Mouse (Mus musculus) cerebellum, adult (tissue): Measurements from ENCODE around the gene Ccnyl1.

Experiments used
- ATAC-seq: cut with Nextera tagmentation; 2 replicates; pipeline ENCODE4 v1.9.2; 2017; ENCODE audit warnings: mild to moderate bottlenecking, moderate library complexity, mixed read lengths; ENCODE audit not compliant: insufficient number of reproducible peaks, low FRiP score, low TSS enrichment

The Ccnyl1 gene

DNA sequence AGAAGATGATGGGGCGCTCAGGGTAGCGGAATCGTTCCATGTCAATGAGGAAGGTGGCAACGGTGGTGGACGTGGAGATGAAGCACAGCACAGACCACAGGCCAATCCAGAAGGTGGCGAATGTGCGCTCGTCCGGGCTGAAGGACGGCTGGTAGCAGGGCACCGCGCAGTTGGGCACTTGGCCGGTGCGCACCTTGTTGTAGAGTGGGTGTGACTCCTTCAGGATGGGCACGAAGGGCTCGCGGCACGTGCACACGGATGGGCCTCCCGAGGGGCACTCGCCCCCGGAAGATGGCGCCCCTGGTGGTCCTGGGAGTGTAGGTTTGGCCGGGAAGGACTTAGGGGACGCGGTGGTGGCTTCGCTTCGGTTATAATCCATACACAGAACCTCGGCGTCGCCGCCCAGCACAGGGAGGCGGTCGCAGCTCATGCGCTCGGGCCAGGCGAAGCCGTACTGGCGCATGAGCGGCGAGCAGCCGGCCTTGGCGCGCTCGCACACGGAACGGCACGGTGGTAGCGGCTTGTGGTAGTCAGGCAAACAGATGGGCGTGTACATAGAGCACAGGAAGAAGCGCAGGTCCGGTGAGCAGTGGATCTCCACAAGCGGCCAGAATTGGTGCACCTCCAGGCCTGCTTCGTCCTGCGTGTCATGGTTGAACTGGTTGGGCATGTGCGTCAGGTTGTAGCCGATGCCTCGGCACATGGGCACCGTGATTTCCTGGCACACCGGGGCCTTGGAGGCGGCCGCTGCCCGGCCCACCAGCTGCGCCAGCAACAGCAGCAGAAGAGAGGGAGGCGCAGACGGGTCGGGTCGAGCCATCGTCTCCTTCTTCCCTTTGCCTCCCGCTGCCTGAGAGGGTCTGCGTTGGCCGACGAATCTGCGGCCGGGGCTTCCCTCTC is 45.8 kb downstream of the Ccnyl1 start:
- ATAC-seq = 0 out of 2 replicates have a peak, but pooled peaks have one; percentile 5

DNA sequence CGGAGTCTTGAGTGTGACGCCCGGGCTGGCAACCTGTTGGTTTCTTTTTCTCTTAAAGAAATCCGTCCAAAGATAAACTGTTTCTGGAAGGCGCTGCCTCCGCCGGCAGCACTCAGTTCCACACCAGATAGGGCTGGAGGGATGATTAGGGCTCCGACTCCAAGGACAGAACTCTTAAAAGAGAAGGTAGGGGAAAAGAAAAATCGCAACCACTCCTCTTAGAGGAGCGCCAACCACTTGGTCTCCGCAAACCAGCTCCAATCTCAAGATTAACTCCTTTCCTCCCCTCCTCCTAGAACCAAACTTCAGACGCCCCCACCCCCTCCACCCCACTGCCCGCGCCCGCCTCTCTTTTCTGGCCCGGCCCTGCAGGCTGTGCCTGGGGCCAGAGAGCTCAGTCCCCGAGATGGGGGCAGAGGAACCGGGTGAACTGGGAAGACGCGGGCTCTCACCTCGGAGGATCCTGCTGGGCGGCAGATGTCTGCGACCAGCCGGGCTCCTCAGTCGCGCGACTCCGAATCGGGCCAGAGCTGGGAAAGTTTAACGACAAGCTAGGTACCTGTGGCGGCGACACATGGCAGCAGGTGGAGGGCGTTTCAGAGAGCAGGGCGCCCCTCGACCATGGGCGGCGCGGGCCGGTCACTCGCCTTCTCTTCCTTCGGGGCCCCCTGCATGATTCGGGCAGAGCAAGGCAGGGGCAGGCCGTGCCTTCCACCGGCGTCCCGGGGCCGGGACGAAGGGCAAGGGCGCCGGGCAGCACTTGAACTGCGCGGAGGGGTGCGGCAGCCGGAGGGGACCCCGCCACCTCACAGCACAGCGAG is 46.6 kb downstream of the Ccnyl1 start:
- peak; percentile 8; the same call in 1 of the 2 replicates for ATAC-seq

DNA sequence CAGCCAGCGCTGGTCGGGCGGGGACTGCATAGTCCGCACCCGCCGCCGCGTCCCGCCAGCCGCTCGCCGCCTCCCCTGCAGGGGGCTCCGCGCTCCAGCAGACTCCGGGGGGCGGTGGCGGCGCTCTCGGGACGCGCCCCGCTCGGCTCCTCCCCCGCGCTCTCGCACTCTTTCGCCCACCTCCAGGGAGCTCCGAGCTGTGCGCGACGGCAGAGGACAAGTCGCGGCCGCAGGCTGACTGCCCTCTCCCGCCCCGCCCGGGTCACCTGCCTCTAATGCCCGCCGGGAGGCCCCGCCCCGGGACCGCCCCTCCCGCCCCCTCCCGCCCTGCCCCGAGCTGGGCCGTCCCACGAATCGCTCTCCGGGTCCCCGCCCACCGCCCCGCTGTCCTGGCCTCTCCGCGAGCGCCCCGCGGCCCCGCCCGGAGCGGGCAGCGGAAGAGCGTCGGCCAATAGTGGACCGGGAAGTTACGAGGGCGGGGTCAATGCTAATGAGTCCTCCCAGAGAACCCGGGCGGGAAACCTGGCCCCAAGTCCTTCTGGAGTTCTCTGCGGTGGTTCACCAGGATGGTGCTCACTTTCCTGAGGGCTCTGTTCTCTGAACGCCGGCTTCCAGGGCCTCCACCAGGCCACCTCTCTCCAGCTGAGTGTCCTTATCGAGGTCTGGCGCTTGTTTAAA is 47.4 kb downstream of the Ccnyl1 start, which contains the start of gene Fzd5:
Gene Fzd5 (minus strand): TSS at position 250 of the 678 bp plus-strand sequence.
- peak; percentile 82 for ATAC-seq

- ATAC-seq = no peak; the same call in 1 of the 2 replicates
Observed at GRCm38 (mm10) chr1:64738180-64738555, 47.9 kb downstream of the Ccnyl1 start.

DNA sequence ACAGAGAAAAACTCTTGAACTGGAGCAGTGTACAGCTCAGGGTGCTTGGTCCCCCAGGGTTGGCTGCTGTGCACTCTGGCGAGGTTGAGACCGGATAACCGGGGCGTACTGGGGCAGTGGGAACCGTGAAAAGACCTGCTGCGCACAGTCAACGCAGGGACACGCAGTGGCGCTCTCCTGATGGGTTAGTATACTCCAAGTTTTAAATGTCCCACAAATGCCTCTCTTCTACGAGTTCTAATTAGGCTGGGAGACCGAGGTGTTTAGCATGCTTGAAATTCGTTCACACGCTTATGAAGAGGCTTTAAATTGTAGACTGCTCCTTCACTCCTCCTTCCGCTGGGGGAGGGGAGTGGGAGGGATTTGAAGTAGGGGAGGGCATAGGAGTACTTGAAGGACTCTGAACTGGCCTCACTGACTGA is 48.4 kb downstream of the Ccnyl1 start:
- no peak for ATAC-seq

DNA sequence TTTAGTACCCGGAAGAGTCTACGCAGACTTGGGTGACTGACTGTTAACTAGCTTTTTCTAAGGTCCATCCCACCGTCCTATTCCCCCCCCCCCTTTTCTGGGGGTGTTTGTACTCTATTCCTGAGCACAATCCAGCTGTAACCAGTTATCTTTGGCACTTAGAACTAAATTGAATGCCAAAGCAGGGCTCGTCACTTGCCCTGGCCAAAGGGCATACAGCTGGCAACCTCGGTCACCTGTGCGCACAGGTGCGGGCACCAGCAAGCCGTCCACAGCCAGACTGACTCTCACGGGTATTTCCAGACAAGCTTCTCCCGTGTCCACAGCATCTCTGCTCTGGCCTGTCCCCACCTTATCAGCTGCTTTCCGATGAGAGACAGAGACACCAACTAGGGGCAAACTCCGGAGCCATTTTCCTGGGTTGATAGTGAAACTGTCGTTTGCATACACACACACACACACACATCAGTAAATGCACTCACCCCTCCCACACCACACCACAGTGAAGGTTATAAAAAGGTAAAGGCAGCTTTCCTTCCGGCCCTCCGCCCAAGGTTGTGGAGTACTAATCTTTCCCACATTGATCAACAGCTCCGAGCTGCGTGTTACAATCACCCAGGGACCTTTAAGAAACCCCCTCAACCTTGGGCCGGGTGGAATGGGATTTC is 52.6 kb downstream of the Ccnyl1 start:
- ATAC-seq = no peak

DNA sequence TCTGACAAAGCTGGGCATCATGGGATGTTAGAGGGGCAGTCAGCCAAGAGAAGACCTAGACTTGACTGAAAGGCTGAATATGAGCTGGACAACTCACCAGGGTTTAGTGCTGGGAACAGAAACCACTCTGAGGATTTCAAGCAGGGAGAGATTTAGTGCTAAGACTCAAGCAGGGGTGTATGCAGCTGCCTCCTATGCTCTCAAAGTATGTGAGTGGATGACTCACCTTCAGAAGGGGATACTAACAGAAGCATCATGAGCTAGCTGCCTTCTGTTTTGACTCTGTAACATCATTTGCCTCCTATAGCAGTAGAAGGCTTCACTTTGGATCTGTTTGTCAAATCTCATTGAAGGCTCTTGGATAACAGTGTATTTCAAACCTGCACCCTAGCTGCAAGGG is 54.4 kb downstream of the Ccnyl1 start:
- ATAC-seq = no peak

DNA sequence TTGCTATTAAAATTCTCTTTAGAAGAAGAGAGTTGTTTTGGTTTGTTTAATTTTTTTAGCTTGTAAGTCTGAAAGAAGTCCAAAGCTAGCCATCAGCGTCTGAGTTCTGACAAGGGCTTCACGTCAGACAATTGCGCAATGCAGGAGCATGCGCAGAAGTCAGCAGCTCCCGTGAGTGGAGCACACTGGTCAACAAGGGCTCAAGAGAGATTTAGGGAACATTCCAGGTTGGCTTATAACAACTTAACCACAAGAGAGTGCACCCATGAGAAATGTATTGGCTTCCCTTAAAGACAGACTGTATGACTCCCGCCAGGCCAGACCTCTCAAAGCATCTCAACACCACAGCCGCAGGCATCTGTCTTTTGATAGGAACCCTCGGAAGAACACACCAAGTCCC is 62.9 kb downstream of the Ccnyl1 start:
- no peak for ATAC-seq

- no peak for ATAC-seq
Observed at GRCm38 (mm10) chr1:64753668-64754067, 63.4 kb downstream of the Ccnyl1 start.

DNA sequence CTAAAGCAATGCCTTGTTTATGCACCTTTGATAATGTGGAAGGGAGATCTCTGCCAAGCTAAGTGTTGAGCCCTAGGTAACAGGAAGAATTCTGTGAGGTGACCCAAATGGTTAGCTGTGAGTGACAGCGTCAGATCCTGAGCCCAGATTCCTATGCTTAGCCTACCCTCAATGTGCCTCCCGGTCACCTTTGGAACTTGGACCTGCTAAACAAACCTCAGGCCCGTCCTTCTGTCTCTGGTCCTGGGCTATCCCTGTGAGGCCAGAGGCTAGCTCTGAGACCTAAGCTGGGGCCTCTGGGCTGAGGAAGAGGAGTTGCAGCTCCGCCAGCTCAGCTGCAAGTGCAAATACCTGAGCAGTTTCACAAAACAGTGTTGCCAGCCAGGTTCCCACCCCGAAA is 64.4 kb downstream of the Ccnyl1 start:
- no peak for ATAC-seq

DNA sequence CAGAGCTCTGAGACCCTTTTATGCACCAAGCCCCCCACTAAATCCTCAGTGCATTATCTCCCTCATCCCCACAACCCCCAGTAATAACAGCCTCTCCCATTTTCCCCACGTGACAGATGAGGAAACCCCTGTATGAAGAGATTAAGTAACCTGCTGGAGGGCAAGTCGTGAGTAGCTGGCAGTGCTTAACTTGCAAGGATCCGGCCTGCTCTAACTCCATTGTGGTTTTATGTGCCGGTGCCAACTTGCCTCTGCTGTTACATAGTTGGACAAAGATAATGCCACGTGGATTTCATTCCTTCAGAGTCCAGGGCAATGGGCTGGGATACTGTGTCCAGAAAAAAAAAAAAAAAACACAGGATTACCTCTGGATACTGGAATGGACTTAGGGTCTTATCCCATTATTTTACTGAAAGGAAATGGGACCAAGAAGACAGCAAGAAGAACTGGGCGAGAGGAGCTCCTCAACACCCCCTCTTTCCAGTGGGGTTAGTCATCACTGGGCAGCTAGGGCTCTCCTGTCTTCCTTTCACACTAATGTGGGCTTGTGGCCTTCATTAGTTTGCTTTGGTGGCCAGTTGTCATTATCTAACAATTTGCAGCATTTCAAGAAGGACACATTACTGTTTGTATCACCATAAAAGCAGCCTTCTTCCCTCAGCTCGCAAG is 65.8 kb downstream of the Ccnyl1 start:
- no peak for ATAC-seq

DNA sequence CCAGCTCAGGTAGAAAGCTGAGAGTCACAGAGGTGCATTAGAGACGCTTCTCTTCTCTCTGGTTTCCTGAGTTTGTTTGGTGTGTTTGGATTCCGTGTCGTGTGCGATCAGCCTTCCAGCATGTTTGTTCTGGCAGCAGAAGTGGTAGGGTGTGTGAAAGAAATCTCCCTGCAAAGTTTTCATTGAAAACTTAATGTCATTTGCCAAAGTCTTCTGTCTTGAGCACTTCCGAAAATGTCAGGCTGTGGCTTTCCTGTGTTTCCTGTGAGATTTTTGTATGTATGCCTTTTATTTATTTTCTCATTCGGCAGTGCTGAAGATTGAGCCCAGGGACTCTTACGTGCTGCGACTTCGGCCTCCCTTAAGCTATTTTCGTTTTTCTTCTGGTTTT is 66.4 kb downstream of the Ccnyl1 start:
- ATAC-seq = no peak

DNA sequence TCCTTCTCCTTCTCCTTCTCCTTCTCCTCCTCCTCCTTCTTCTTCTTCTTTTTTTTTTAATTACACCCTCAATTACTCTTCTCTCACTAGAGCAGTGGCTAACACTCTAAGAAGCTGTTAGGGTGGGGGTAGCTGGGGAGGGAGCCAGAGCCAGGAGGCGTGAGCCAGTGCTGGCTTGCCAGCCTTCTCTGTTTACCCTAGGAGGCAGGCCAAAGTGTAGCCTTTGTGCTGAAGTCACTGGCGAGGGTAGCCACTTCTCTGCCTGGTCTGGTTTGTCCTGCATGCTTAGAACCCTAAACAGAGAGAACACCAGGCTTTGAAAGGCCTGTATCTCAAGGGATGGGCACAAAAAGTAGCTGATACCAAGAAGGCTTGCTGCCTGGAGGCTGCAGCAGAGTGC is 67.0 kb downstream of the Ccnyl1 start:
- no peak for ATAC-seq

DNA sequence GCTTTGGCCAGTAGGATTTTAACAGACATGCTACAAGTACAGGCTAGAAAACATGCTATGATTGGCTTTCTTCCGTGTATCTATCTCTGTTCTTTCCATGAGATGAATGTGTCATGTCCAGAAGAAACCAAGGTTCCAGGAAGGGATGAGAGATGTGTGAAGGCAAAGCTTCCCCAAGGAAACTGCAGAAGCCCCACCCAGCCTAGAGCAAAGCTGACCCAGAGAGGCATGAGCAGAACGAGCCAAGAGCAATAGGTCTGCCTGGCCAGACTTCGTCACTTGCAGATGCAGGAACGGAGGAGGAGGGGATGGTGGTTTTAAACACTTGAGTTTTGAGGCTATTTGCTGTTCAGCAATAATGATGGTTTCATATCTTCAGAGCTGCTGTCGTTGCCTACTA is 67.5 kb downstream of the Ccnyl1 start:
- no peak for ATAC-seq

- no peak for ATAC-seq
Observed at GRCm38 (mm10) chr1:64761646-64762045, 71.4 kb downstream of the Ccnyl1 start.

GRCm38 (mm10) chr1:64770169-64770568 is 79.9 kb downstream of the Ccnyl1 start:
- no peak for ATAC-seq

GRCm38 (mm10) chr1:64773305-64773704 is 83.0 kb downstream of the Ccnyl1 start:
- ATAC-seq = no peak
